Mouse (Mus musculus) hindbrain, embryonic 11.5 days (tissue): ENCODE data around the gene Hs1bp3. TPM values are rescaled to one million over a fixed set of nuclear protein-coding genes. Genes with fewer than 3 reads are reported as not detected.
A peak's percentile ranks its signal among the peaks of the same experiment; 100 is the strongest.

Experiments
- ATAC-seq: fragments of 200-750 bp; cut with Nextera tagmentation; 2 replicates; pipeline ENCODE4 v1.8.0; 2017; ENCODE audit warnings: mild to moderate bottlenecking, moderate TSS enrichment, moderate library complexity; ENCODE audit not compliant: low FRiP score
- DNase-seq: peaks from one replicate; pipeline ENCODE4 v3.0.0-alpha.2; 2015; ENCODE audit warnings: low spot score
- H3K27ac ChIP-seq: fragments of 300-500 bp; sonication (generic); 2 replicates; pipeline ENCODE4 v1.5.1; 2014; ENCODE audit warnings: mild to moderate bottlenecking, low read depth, low read length
- H3K27me3 ChIP-seq: fragments of 300-500 bp; sonication (generic); 2 replicates; pipeline ENCODE4 v1.6.1; 2014; ENCODE audit warnings: mild to moderate bottlenecking, low read length, moderate library complexity, mixed read lengths; ENCODE audit not compliant: control insufficient read depth, insufficient read depth
- H3K36me3 ChIP-seq: fragments of 300-500 bp; sonication (generic); 2 replicates; pipeline ENCODE4 v1.6.1; 2014; ENCODE audit warnings: mild to moderate bottlenecking, low read length, moderate library complexity, mixed read lengths; ENCODE audit not compliant: control insufficient read depth, insufficient read depth
- H3K4me1 ChIP-seq: fragments of 300-500 bp; sonication (generic); replicated peaks from 2 replicates; pipeline ENCODE4 v1.6.1; 2014; ENCODE audit warnings: low read length, mixed read lengths; ENCODE audit not compliant: control insufficient read depth, insufficient read depth
- H3K4me2 ChIP-seq: fragments of 300-500 bp; sonication (generic); replicated peaks from 2 replicates; pipeline ENCODE4 v1.6.1; 2014; ENCODE audit warnings: mild to moderate bottlenecking, low read depth, low read length
- H3K4me3 ChIP-seq: fragments of 300-500 bp; sonication (generic); 2 replicates; pipeline ENCODE4 v1.5.1; 2014; ENCODE audit warnings: low read depth, low read length
- H3K9ac ChIP-seq: fragments of 300-500 bp; sonication (generic); 2 replicates; pipeline ENCODE4 v1.6.1; 2014; ENCODE audit warnings: low read depth, low read length
- H3K9me3 ChIP-seq: fragments of 300-500 bp; sonication (generic); 2 replicates; pipeline ENCODE4 v1.6.1; 2016; ENCODE audit warnings: low read length; ENCODE audit not compliant: control insufficient read depth
- WGBS: fragments of 180-500 bp; shearing (Covaris S2); extraction: QIAGEN DNeasy Blood & Tissue Kit; methylation state at CpG from one replicate; pipeline ENCODE4 v1.1.7; 2014; 5-methylcytosine and 5-hydroxymethylcytosine counted together
- polyA plus RNA-seq: library from polyadenylated mRNA; unstranded; fragments of >200 nt; fragmentation: Nextera tagmentation; extraction: Ambion mirVana; gene quantifications from 2 replicates; pipeline ENCODE4 v1.2.1, GENCODE M21; 2014

Hs1bp3 gene
- polyA plus RNA-seq, 1 experiment from 2014 or later = 6.9 TPM

- Histone ChIP-seq H3K9me3 (no peaks in the 10 kb centered on the region), H3K4me3 (no peak overlapping the region), H3K4me1 (no peaks in the 10 kb centered on the region), H3K9ac (no peak overlapping the region), H3K4me2 (no peak overlapping the region), H3K27ac (no peak overlapping the region), H3K36me3 (no peaks in the 10 kb centered on the region), H3K27me3 (no peaks in the 10 kb centered on the region)
- WGBS = 68% methylated on average over 5 of the region's 5 CpGs
- no peak for DNase-seq
- no peak for ATAC-seq
Observed at GRCm38 (mm10) chr12:8357449-8357848, 44.2 kb downstream of the Hs1bp3 start.

- Histone ChIP-seq H3K36me3 (no peaks in the 10 kb centered on the region), H3K4me3 (no peak overlapping the region), H3K27me3 (no peaks in the 10 kb centered on the region), H3K27ac (no peak overlapping the region), H3K9ac (no peak overlapping the region), H3K4me2 (no peak overlapping the region), H3K4me1 (no peaks in the 10 kb centered on the region), H3K9me3 (no peaks in the 10 kb centered on the region)
- DNase-seq (no peak), ATAC-seq (no peak)
- 84% methylated on average over 5 of the region's 5 CpGs for WGBS
Observed at GRCm38 (mm10) chr12:8358344-8358966, 45.2 kb downstream of the Hs1bp3 start.

GRCm38 (mm10) chr12:8359418-8360112 is 46.3 kb downstream of the Hs1bp3 start:
- Histone ChIP-seq H3K4me2 (no peak overlapping the region), H3K27me3 (no peaks in the 10 kb centered on the region), H3K4me3 (no peak overlapping the region), H3K9me3 (no peaks in the 10 kb centered on the region), H3K4me1 (no peaks in the 10 kb centered on the region), H3K27ac (no peak overlapping the region), H3K9ac (no peak overlapping the region), H3K36me3 (no peaks in the 10 kb centered on the region)
- WGBS = 97% methylated on average over 3 of the region's 3 CpGs
- no peak for DNase-seq
- no peak for ATAC-seq

GRCm38 (mm10) chr12:8361866-8362265 is 48.6 kb downstream of the Hs1bp3 start:
- no peak overlapping the region for H3K4me2 ChIP-seq
- no peak for DNase-seq
- no peak overlapping the region for H3K9ac ChIP-seq
- H3K27ac ChIP-seq = no peak overlapping the region
- no peak for ATAC-seq
- no peak overlapping the region for H3K4me3 ChIP-seq
- no peaks in the 10 kb centered on the region for H3K27me3 ChIP-seq
- no peaks in the 10 kb centered on the region for H3K4me1 ChIP-seq
- no peaks in the 10 kb centered on the region for H3K36me3 ChIP-seq
- no peaks in the 10 kb centered on the region for H3K9me3 ChIP-seq
- 68% methylated on average over 5 of the region's 5 CpGs for WGBS

- no peak overlapping the region for H3K4me2 ChIP-seq
Observed at GRCm38 (mm10) chr12:8362400-8362799, 49.2 kb downstream of the Hs1bp3 start.

GRCm38 (mm10) chr12:8364321-8364838 is 51.1 kb downstream of the Hs1bp3 start:
- H3K4me1 ChIP-seq = no peaks in the 10 kb centered on the region
- no peak overlapping the region for H3K4me3 ChIP-seq
- H3K9me3 ChIP-seq = no peaks in the 10 kb centered on the region
- DNase-seq = peak; percentile 82
- ATAC-seq = peak; percentile 94
- WGBS = 10% methylated on average over 6 of the region's 6 CpGs
- H3K4me2 ChIP-seq = no peak overlapping the region
- H3K9ac ChIP-seq = no peak overlapping the region
- H3K36me3 ChIP-seq = no peaks in the 10 kb centered on the region
- no peaks in the 10 kb centered on the region for H3K27me3 ChIP-seq
- H3K27ac ChIP-seq = peak overlapping the region; percentile 67

More at GRCm38 (mm10) chr12:8362400-8362799, 49.2 kb downstream of the Hs1bp3 start:
- Histone ChIP-seq H3K27ac (no peak overlapping the region), H3K4me3 (no peak overlapping the region), H3K4me1 (no peaks in the 10 kb centered on the region), H3K9me3 (no peaks in the 10 kb centered on the region), H3K27me3 (no peaks in the 10 kb centered on the region), H3K9ac (no peak overlapping the region), H3K36me3 (no peaks in the 10 kb centered on the region)
- 93% methylated on average over 7 of the region's 7 CpGs for WGBS
- ATAC-seq = no peak
- DNase-seq = no peak

GRCm38 (mm10) chr12:8365336-8365735 is 52.1 kb downstream of the Hs1bp3 start:
- DNase-seq = no peak
- 33% methylated on average over 7 of the region's 7 CpGs for WGBS
- Histone ChIP-seq H3K4me1 (no peaks in the 10 kb centered on the region), H3K36me3 (no peaks in the 10 kb centered on the region), H3K27me3 (no peaks in the 10 kb centered on the region), H3K9ac (no peak overlapping the region), H3K9me3 (no peaks in the 10 kb centered on the region), H3K27ac (no peak overlapping the region), H3K4me3 (no peak overlapping the region), H3K4me2 (no peak overlapping the region)
- ATAC-seq = no peak

- H3K4me2 ChIP-seq = no peak overlapping the region
- H3K36me3 ChIP-seq = no peaks in the 10 kb centered on the region
- WGBS = 78% methylated on average over 5 of the region's 5 CpGs
- DNase-seq (no peak), ATAC-seq (no peak)
- H3K4me1 ChIP-seq = no peaks in the 10 kb centered on the region
- H3K27me3 ChIP-seq = no peaks in the 10 kb centered on the region
- no peak overlapping the region for H3K4me3 ChIP-seq
- H3K27ac ChIP-seq = no peak overlapping the region
- no peaks in the 10 kb centered on the region for H3K9me3 ChIP-seq
- no peak overlapping the region for H3K9ac ChIP-seq
Observed at GRCm38 (mm10) chr12:8365905-8366576, 52.8 kb downstream of the Hs1bp3 start.
